Mouse (Mus musculus): Measurements from ENCODE around the gene Diras2. TPM values are rescaled to one million over a fixed set of nuclear protein-coding genes. Genes with fewer than 3 reads are reported as not detected.

Diras2 gene
- total RNA-seq (2022), result 1 to 10 TPM; 4.0 to 5.9 (median 4.8) TPM

DNA sequence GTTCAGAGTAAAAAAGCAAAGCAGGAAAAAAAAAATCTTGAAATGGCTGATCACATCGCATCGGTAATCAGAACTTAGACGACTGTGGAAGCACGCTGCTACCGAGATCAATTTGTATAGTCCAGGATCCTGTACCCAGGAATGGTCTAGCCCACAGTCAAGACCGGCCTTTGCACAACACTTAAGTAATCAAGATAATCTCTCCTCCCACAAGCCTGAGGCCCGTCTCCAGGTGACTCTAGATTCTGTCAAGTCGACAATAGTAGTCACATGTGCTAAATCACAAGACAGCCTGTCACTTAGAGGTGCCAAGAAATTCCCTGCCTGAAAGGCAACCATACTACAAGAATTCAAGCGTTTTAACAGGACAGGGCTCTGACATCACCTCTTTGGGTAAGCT is at the start of gene Diras2:
TSS of gene Diras2 (minus strand) at position 159 of the 400 bp plus-strand sequence.
- no peak for DNase-seq

DNA sequence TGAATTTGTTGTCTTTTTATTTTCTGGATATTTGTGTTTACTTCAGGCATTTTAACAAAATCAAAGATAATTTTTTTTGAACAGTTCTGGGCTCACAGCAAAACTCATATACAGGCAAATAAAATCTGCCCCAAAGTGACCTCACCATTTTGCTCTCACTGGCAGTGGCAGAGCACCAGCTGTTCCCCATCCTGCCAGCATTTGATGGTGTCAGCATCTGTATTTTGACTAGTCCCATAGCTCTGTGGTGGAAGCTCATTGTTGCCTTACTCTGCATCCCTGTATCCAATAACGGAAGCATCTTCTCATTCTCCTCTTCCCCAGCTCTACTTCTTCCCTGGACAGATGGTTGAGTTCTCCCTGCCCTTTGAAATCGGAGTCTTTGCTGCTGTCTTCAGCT is 47.7 kb upstream of the Diras2 start:
- DNase-seq, result no peak

DNA sequence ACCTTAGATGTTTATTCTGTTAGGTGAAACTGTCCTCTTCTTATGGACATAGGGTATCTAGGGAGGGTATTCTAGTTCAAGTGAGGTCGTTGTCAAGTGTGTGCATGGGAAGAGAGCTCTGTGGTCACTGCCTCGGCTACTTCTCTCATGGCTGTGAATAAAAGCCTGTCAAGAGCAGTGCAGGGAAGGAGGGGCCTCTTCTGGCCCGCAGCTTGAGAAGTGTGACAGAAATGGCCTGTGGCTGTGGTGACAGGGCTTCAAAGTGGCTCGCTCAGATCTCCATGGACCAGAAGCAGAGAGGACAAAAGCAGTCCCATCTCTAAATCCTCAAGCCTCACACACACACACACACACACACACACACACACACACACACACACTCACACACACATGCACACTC is 46.9 kb upstream of the Diras2 start:
- DNase-seq, result no peak

DNA sequence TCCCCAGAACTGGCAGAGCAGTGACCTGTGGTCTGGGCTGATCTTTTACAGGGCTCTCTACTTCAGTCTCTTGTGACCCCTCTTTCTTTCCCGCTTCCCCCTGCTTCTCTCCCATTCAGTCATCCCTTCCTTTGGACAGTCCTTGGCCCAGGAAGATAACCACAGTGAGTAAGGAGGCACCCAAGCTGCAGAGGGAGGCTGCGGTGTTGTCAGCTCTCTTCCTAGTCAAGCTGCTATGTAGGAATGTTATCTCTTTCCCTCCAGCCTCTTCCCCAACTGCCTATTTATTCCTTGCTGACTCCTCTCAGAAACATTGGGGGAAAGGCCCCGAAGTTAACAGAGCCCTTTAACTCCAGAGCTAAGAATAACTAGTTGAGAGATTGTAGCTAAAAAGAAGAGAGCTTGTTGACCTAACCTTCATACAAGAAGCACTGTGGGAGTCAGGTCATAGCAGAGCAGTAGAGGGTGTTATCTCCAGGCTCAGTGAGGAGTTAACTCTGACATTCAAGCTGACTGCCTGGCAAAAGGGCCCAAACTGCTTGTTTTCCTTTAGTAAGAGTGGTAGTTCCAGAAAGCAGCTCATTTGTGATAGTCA is 46.3 kb upstream of the Diras2 start:
- no peak for DNase-seq

DNA sequence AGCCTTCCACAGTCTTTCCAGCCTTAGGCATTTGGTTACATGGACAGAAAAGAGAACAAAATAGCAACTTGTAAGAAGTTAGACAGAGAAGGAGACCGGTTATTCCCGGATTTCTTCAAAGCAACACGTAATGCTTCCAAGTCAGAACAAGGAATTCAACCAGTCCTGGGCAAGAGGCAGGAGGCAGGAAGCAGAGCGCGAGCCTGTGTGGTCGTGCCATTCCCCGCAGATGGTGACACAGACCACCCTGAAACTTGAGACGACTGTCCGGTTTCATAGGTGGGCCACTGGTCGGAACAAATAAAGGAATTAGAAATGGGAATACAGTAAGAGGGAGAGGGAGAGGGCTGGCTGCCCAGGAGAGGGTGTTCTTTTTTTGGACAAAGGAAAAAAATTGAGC is 45.8 kb upstream of the Diras2 start:
- DNase-seq, result no peak

DNA sequence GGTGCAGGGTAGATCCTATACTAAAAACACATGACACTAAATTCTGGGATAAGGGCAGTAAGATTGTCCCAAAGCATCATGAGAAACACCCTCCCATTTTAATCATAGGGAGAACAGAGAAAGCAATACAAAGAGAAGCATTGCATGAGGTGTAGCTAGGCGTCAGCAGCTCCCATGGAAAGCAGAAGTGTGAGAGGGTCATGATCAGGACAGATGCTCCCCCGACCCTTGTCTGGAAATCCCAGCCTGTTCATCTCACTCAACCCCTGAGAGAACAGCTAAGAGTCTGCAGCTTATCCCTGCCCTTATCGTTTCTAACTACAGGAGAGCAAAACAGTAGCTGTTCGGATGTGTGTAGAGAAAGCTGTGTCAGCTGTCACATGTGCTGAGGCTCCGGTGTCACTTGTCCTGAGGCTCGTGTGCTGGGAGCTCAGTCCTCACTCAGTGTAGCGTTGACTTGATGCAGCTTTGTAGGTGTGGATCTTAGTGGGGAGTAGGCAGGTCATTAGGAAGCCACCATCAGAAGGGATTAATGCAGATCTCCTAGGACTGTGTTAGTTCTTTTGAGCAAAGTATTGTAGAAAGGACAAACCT is 45.0 kb upstream of the Diras2 start:
- no peak for DNase-seq

DNA sequence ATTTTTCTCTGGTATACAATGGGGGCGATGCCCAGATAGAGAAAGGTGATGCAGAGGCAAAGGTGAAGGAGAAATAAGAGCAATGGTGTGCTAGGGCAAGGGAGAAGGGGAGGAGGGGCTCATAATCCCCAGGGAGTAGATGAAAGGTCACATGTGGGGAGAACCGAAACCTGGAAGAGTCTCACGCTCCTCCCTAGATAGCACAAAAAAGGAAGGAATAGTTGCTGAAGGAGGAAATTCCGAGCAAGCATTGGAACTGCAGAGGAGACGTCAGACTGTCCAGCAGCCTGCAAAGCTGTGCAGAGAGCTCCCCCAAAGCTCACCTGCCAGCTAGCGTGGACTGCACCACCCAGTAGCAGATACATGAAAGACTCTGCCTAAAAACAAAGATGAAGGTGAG is 44.4 kb upstream of the Diras2 start:
- DNase-seq, result no peak

DNA sequence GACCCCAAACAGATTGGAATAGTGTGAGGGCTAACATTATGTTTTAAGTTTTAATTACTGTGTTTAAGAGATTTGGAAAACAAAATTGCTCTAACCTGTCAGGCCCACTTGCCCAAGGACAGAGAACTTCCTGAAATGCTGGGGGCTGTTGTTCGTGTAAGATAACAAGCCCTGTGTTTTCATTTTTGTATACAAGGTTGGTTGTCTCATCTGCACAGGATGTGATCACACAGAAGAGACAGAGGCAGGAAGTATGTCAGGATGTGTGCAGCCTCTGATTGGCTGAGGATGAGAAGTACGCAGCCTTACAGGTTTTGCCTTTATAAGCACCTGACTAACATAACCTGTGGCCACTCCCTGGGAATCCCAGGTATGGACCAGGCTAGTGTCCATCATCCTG is 43.2 kb upstream of the Diras2 start:
- DNase-seq, result no peak

DNA sequence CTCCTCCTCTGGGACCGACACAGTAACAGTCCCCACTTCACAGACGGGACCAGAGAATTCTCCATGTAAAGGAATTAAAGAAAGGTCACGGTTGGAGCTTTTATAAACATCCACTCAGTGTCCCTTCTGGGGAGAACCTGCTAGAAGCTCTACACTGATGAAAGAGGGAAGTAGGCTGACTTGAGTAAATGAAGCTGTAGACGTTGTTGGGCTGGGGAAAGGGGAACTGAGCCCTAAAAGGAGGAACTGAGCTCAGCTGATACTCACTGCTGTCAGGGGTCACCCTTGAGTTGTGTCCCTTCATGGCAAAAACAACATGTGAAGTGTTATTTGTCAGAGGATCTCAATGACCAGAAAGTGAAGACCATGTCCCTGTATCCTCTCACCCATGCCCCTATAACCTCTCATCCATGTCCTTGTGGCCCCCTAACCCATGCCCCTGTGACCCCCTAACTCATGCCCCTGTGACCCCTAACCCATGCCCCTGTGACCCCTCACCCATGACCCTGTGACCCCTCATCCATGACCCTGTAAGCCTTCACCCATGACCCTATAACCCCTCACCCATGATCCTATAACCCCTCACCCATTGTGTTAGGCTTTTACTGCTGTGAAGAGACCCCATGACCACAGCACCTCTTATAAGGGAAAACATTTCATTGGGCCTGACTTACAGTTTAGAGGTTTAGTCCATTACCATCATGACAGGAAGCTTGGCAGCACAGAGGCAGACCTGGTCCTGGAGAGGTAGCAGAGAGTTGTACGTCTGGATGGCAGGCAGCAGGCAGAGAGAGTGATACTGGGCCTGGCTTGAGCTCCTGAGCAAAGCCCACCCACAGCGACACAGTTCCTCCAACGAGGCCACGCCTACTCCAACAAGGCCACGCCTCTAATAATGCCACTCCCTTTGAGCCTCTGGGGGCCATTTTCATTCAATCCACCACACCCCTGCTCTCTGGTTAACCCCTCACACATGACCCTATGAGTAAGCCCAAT is 41.7 kb upstream of the Diras2 start:
- DNase-seq, result no peak

DNA sequence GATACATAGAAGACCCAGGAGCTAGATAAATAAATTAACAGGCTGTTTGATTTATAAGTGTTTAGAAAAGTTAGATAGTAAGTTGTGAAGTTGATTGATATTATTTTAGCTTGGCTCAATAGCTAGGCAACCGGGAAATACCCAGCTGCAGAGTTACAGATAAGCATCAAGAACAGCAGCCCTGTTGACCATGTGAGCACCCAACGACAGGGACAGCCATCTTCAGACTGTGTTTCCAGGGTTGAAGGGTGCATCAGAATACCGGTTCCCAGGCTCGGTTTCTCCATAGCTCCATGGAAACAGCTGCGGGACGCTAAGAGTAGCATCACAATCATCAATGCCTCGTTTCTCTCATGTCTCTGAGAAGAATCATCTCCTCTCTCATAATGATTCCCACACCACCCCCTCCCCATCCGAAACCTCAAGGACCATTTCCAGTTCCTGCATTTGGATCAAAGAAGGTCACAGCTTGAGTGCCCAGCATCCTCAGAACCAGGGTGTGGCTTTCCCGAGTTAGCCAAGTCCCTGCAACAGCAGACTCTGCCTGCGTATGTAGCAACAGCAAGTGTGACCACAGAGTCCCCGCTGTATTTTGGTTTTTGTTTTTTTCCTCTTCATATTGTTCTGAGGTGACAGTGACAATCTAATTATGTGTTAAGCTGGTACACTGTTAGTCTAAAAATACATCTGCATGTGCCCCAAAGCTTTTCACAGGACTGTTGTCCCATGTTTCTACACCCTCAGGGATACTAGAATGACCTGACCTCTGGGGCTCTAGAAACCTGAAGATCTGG is 40.7 kb upstream of the Diras2 start:
- no peak for DNase-seq

DNA sequence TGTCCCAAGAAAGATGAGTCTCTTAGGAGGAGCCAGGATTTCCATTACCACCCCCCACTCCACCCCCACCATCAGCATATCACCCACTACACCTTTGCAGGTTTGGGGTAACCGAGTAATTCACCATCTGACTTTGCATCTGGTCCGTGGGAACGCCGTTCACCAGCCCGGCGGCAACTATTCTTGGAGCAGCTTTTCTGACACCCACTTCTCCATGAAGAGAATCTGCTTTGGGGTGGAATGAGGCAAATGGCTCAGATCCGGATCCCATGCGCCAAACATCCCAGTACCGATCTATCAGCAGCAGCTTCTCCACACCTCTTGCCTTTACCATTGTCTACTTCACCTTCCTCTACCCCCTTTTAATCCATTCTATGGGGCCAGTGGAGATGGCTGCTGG is 39.2 kb upstream of the Diras2 start:
- no peak for DNase-seq

DNA sequence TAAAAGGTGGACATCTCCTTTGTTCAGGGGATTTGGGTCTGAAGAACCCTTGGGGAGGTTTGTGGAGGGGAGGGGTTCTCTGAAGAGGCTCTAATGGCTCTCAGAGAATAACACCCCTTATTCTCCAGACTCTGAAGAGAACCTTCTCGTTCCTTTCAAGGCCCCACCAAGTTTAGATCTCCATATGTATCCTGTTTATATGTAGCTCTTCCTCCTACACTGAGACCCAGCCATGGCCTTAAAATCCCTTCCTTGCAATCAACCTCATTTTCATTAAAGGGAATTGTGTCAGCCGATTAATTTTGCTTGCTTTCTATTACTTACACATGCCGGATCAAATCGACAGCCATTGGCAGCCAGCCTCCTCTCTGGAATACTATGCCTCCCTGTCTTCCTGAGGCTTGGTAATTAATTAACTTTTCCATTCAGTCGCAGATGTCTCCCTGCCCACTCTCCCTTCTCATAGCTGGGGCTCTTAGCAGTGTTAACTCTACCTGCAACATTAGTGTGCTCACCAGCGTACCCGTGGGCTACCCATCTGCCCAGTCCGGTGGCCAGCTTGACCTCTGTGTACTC is 38.2 kb upstream of the Diras2 start:
- DNase-seq, result no peak

DNA sequence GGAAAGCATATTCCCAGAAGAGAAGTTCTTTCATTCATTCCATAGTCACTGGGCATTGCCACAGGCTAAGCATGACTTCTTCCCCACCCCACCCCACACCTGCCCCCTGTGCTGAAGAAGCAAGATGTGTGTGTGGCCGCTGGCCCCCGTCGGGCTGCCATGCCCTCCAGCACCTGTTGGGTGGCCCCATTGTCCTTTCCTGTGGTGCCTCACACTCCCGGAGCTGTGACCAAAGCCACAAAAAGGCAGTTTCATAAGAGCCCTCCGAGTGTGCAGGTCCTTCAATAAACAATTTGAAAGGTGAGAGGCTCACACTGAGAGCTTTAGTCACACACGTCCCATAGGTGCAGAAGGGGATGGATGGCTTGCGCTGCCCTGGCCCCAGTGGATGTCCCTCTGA is 35.7 kb upstream of the Diras2 start:
- DNase-seq, result no peak

DNA sequence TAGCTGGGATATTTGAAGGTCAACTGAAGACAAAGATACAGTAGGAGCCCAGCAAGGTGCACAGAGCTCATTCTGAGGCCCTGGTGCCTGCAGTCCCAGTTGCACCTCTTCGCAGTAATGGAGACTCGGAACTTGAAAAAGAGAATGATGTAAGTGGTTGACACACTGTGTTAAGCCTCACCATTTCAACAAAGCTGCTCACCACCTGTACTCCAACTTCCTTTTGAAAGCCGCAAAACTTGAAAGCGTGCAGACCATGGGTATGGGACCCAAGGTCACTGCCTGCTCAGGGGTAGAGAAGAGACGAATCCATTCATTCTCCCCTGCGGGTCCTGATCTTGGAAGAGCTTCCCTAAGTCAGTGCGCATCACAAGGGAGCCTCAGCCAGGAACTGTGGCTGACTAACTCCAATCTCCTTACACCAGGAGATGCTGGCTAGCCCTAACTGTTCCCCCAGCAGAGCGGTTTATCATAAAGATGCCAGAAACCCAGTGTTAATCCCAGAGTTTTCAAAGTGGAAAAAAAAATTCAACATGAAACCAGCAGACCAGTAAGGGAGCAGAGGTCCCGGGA is 35.2 kb upstream of the Diras2 start:
- no peak for DNase-seq

DNA sequence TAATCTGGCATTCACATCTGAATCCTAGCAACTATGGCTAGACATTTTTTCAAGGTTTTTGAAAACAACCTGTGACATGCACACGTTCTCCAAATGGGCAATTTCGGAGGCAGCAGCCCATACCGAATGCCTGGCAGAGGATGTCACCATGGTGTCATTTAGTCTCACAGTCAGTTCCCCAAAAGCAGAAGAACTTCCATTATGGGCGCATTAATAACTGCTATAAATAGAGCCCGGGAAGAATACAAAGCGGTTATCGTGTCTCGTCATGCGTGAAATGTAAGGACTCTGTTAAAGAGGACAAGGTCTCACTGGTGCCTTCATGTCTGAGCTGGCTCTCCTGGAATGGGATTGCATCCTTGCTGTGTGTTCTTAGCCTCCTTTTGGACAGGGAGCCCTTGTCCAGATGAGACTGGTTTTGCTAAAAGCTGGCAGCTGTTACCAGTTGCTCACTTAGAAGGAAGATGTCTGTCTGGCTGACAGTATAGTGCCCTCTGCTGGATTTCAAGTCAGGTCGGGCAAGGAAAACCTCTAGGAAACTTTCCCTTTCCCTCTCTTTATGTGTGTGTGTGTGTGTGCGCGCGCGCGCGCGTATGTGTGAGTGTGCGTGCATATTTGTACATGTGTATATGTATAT is 34.1 kb upstream of the Diras2 start:
- no peak for DNase-seq

DNA sequence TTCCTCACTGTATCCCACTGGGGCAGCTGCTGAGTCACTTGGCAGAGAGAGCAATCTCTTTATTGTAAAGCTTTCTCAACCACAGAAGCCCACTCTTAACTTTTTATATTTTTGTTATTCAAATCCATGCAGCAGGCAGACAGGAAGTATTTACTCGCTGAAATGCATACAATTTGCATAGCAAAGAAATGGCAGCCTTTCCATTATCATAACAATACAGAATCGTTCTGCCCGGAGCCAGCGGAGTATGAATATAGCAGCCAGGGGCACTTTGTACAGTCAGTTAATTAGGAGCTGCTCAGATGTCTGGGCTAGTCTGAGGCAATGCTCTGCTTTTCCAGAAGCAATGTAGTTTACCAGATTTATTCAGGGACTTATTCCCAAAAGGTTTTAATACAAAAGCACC is 31.1 kb upstream of the Diras2 start:
- DNase-seq, result no peak

DNA sequence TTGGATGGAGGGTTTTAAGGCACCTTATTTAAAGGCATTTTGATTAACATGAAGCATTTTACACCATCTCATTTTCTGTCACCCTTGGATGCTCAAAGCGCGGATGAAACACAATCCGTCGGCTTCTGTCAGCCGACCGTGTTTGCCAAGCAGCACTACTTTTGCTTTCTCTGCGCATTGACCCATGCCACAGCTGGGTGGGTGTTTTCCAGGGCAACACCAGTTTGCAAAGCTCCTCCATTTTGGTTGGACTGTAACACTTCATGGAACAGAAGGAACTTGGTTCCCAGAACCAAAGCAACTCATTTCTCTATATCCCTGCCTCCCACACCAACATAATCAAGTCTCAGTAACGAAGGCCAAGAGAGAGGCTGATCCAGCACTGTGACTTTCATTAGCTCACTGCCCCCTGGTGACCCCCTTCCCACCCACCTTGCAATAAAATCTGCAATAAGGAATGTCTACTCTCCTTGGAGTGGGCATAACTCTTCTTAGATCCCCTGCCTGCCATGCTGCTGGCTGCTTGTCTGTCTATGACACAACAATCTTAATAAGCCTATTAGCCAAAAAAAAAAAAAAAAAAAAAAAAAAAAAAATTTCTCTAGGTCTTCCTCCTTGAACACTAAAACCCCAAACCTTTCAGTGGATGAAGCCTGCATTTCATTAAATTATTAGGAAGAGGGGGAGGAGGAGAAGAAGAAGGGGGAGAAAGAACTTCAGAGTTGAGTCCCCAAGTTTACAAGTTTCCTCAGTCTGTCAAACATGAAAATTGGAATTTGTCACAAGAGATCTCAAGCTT is 30.5 kb upstream of the Diras2 start:
- no peak for DNase-seq

DNA sequence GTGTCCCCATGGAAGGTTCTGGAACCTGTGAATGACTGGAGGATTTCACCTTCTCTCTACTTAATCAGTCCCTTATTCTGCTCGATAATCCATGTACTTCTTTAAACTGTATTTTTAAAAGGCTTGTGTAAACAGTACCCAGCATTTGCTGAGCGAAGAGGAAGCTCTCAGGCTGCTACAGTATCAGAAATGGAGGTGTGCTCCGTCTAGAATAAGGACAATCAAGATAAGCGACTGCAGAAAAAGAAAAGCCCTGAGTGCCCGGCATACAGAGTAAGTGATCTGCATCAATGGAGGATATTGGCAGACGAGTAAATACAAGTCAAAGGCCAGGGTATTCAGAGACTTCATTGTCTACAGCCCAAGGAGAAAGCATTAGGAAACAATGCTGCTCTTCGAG is 26.3 kb upstream of the Diras2 start:
- DNase-seq, result no peak

DNA sequence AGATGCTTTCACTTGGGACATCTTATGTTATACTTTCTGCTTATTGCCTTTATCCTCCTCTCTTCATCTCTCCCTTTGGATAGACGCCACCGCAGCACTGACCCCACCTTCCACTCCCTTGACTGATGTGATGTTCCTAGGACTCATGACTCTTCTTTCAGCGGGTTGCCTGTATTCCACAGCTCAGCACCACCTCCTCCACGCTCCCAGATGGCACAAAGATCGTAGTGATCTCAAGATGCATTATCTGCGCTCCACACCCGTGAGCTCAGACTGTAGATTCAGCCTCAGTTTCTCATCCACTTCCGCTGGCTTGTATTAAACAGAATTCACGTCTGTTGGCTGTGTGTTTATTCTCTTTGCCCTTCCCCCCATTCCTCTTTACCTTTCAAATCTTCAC is 23.6 kb upstream of the Diras2 start:
- no peak for DNase-seq

DNA sequence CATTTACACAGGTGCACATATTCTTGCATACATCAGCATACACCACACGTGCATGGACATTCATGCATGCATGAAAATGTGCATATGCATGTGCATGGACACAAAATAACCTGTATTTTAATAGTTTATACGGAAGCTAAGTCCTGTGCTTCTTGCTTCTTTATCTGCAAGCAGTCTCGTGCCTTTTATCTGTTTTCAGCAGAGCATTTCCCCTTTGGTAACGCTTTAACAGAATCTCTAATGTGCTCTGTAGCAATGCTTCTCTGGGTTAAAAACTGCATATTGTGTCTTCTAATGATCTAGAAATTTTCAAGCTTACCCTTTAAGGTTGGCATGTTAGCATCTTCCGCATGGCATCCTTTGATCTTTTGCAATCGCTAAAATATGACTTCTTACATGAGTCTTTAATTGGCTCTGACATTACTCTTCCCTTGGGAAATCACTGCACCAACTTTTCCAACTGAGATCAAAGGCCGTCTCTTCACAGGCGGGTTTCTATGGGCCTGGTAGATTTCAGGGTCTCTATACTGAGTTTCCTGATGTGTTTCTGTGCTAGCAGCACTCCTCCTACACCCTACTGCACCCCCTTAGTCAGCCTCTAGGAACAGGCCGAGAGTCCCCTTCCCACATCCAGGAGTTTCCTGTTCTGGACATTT is 21.9 kb upstream of the Diras2 start:
- DNase-seq, result no peak

All from adrenal gland, adult 8-10 months (tissue).